Mouse (Mus musculus): ENCODE data around the gene Prr14.

Prr14 gene

DNA sequence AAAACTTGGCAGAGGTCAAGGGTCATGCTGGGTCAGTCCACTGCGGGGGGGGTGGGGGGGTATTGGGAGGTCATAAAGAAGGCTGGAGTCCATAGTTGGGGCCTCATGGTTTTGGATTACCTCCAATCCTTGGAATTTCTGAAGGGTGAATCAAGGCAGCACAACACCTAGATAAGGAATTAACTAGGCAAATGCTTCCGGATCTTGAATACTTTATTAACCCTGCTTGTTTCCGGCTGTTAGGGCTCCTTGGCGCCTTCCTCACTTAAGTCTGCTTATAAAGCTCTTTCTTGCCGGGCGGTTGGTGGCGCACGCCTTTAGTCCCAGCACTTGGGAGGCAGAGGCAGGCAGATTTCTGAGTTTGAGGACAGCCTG lies 53.6 kb downstream of the Prr14 start:
- DNase-seq, result no peak

DNA sequence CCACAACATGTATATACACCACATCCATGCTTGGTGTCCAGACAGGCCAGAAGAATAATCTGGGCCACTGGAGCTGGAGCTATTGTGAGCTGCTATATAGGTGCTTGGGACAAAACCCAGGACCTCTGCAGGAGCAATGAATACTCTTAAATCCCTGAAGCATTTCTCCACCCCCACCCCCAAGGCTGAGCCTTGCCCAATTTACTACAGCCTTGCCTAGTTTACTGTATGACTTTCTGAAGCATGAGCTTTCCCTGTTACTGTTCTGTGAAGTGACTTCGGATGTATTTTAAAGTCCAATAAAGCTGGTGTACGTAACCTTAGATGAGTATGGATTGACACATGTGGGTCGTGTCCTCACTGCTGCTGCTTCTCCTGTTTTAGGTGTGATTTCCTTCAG lies 54.4 kb downstream of the Prr14 start:
- no peak for DNase-seq

DNA sequence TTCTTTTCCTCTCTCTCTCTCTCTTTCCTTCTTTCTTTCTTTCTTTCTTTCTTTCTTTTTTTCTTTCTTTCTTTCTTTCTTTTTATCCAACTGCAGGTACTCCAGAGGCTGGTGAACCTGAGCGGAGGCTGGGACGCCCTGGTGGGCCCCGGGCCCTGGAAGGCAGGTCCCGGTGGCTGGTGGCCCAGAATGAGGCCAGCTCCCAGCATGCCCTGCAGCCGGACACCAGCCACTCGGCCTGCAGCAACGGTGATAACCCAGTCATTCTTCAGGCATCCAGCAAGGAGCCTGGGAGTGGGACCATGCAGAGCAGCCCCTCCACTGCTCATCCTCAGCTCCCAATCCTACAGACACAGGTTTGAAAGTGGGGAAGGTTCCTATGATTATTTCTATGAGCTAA lies 56.4 kb downstream of the Prr14 start:
- DNase-seq, result no peak

DNA sequence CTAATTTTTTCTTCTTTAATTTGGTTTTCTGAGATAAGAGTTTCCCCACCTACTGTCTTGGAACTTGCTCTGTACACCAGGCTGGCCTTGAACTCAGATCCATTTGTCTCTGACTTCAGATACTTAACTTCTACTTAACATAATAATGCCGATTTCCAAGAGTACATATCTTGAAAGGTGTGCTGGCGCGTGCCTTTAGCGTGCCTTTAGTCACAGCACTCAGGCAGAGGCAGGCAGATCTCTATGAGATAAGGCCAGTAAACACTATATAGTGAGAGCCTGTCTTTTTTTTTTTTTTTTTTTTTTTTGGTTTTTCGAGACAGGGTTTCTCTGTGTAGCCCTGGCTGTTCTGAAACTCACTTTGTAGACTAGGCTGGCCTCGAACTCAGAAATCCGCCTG lies 56.9 kb downstream of the Prr14 start:
- no peak for DNase-seq

DNA sequence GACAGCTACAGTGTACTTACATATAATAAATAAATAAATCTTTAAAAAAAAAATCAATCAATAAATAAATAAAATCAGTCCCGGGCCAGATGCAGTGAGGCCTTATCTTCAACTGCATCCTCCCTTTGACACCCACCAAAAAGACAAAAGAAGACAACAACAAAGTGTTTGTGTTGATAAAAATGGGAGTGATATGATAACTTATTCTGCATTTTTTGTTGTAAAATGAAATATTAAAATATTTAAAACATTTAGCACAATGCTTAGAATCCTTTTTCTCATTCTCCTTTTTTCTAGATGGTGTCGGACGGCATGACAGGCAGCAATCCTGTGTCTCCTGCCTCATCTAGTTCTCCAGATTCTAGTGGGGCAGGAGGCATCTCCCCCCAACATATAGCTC lies 59.9 kb downstream of the Prr14 start, which contains the start of gene Gm42715:
Gene Gm42715, plus strand, starts transcription at position 301 of the 400 bp plus-strand sequence.
- no peak for DNase-seq

Data from liver (tissue).